Mouse (Mus musculus): ENCODE measurements around the gene Tmem106c.

Gene Tmem106c

GRCm38 (mm10) chr15:97952889-97953189, 11.2 kb upstream of the Tmem106c start:
- no peak for DNase-seq (ENCODE audit: low read depth)

- DNase-seq (ENCODE audit: low read depth) = no peak
Observed at GRCm38 (mm10) chr15:97954671-97955070, 9.3 kb upstream of the Tmem106c start.

GRCm38 (mm10) chr15:97955286-97955685, 8.7 kb upstream of the Tmem106c start:
- no peak for DNase-seq (ENCODE audit: low read depth)

GRCm38 (mm10) chr15:97955742-97956141, 8.3 kb upstream of the Tmem106c start:
- no peak for DNase-seq (ENCODE audit: low read depth)

GRCm38 (mm10) chr15:97956416-97956815, 7.6 kb upstream of the Tmem106c start:
- DNase-seq (ENCODE audit: low read depth) = peak; percentile 31

- peak; percentile 39 for DNase-seq (ENCODE audit: low read depth)
Observed at GRCm38 (mm10) chr15:97963329-97963988, 541 bp upstream of the Tmem106c start.

GRCm38 (mm10) chr15:97964836-97965187, 812 bp downstream of the Tmem106c start:
- DNase-seq (ENCODE audit: low read depth) = no peak

- DNase-seq (ENCODE audit: low read depth) = no peak
Observed at GRCm38 (mm10) chr15:97965311-97966045, 1.5 kb downstream of the Tmem106c start.

- DNase-seq (ENCODE audit: low read depth) = peak; percentile 41
Observed at GRCm38 (mm10) chr15:97970299-97970698, 6.3 kb downstream of the Tmem106c start.

GRCm38 (mm10) chr15:97972580-97972979, 8.6 kb downstream of the Tmem106c start:
- DNase-seq (ENCODE audit: low read depth) = no peak

GRCm38 (mm10) chr15:97973248-97974005, 9.4 kb downstream of the Tmem106c start:
- no peak for DNase-seq (ENCODE audit: low read depth)

- no peak for DNase-seq (ENCODE audit: low read depth)
Observed at GRCm38 (mm10) chr15:97981560-97981959, 17.6 kb downstream of the Tmem106c start.

GRCm38 (mm10) chr15:97989544-97989943, 25.5 kb downstream of the Tmem106c start:
- no peak for DNase-seq (ENCODE audit: low read depth)

- peak; percentile 61 for DNase-seq (ENCODE audit: low read depth)
Observed at GRCm38 (mm10) chr15:97990124-97990523, 26.1 kb downstream of the Tmem106c start.

- DNase-seq (ENCODE audit: low read depth) = no peak
Observed at GRCm38 (mm10) chr15:97990721-97991120, 26.7 kb downstream of the Tmem106c start.

- no peak for DNase-seq (ENCODE audit: low read depth)
Observed at GRCm38 (mm10) chr15:97991285-97991895, 27.4 kb downstream of the Tmem106c start.

- peak; percentile 58 for DNase-seq (ENCODE audit: low read depth)
Observed at GRCm38 (mm10) chr15:97992027-97992711, 28.2 kb downstream of the Tmem106c start.

- DNase-seq (ENCODE audit: low read depth) = peak; percentile 55
Observed at GRCm38 (mm10) chr15:97992712-97993286, 28.8 kb downstream of the Tmem106c start.

- peak; percentile 46 for DNase-seq (ENCODE audit: low read depth)
Observed at GRCm38 (mm10) chr15:97996716-97997256, 32.8 kb downstream of the Tmem106c start.

- no peak for DNase-seq (ENCODE audit: low read depth)
Observed at GRCm38 (mm10) chr15:97999546-97999945, 35.5 kb downstream of the Tmem106c start.

GRCm38 (mm10) chr15:97999991-98000390, 36.0 kb downstream of the Tmem106c start:
- DNase-seq (ENCODE audit: low read depth) = no peak
